Mouse (Mus musculus): ENCODE measurements around the gene Banf2.

DNA sequence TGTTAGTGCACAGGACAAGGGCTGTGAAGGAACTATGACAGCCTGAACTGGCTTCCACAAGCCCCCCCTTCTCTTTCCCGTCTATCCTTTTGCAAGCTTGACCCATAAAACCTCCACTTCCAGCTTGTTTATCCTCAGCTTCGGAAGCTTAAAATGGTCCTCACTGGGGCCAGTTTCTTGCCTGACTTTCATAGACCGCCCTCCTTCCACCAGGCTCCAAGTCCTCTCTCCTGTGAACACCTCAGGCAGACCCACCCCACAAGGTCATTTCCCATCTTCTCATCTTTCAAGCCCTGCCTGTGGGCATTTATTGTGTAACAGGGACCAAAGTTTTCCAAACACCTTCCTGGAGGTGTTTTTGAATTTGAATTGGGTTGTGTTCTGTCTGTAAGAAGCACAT is 10.4 kb upstream of the Banf2 start:
- TF ChIP-seq CTCF (IDR thresholded peaks at IDR 0.05; ENCODE audit: low read depth, low read length) (no peak), GATA1 (IDR thresholded peaks at IDR 0.05; ENCODE audit: borderline replicate concordance, low read length) (no peak), TAL1 (conservative IDR thresholded peaks at IDR 0.05; ENCODE audit: low read depth, low read length) (no peak), POLR2AphosphoS5 (IDR thresholded peaks at IDR 0.05; ENCODE audit: insufficient replicate concordance, low read depth, low read length) (no peak)

Data from G1E (cell line).